Mouse (Mus musculus): Measurements from ENCODE around the gene Spink4.
"Not testable (repeated sequence)": the region's sequence is repeated elsewhere in the genome, so short reads cannot be mapped to it uniquely, and the experiment has no call there.

Gene Spink4

GRCm38 (mm10) chr4:40906298-40906697 is 13.6 kb upstream of the Spink4 start:
- no peak for DNase-seq (ENCODE audit: low spot score)

DNA sequence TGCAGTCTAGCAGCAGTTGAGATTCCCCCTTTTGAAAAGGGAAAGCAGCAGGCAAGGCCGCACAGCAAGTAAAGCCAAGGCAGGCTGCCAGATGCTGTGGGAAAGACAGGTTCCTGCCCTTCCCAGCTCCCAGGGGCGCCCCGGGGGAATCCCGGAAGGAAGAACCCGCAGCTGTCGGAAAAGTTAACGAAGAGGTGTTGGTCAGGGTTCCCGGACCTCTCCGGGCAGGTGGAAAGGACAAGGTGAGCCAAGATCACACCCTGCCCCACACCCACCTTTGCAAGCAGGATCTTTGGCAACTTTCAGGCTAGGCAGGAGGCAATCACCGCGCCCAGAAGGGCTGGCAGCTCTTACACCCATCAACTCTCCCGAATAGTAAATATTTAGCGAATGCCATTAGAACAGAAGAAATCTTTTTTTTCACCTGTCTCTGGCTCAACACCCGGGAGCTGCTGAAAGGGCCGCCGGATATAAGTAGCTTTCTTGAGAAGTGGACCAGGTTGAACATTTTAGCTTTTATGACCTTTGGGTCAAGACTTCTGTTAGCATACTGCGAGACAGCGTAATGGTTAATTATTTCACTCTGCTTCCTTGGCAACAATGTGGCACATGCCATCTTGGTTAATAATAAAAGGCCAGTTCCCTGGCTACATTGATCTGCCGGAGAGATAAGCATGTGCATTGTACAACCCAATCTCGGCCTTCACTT is 11.4 kb upstream of the Spink4 start:
- peak; percentile 49 for DNase-seq (ENCODE audit: low spot score)

DNA sequence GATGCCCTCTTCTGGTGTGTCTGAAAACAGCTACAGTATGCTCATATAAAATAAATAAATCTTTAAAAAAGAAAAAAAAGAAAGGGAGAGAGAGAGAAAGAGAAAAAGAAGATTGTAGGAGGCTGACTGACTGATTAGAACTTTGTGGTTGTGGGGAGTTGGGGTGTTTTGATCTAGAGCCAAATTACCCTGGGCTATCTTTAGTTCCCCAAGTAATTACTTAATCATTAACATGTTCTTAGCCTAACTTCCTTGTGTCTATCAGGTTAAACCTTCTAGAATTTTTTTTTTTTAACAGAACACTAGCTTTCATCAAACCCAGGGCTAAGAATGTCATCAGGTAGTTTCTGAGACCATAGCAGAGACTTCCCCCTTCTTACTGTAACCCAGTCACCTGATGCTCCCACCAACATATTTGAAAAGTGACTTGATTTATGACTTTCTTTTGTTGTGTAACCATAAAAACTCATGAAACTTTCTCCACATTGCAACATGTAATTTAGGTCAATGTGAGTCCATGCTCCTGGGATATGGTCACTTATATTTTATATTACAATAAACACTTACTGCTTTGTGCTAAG is 5.5 kb upstream of the Spink4 start:
- no peak for DNase-seq (ENCODE audit: low spot score)

GRCm38 (mm10) chr4:40915947-40916346 is 3.9 kb upstream of the Spink4 start:
- no peak for DNase-seq (ENCODE audit: low spot score)

DNA sequence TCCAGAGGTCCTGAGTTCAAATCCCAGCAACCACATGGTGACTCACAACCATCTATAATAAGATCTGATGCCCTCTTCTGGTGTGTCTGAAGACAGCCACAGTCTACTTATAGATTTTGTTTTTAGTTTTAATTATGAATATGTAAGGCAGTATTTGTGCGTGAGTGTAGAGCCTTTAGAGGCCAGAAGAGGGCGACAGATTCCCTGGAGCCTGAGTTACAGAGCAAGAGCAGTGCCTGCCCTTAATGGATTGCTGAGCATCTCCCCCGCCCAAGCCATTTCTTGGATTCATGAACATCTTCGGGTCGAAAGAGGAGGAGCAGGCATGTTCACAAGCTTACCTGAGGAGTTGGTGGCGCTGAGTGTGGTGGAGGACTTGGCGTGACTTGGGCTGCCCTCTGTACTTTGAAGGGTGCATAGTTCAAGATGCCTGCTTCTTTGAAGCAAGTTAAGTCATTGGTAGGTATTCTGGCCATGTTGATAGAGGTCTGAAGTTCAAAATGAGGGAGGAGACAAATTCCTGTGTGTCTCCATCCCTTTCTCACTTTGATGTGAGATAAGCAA is 3.2 kb upstream of the Spink4 start:
- no peak for DNase-seq (ENCODE audit: low spot score)

GRCm38 (mm10) chr4:40920576-40920975 is 724 bp downstream of the Spink4 start:
- DNase-seq (ENCODE audit: low spot score), result no peak

DNA sequence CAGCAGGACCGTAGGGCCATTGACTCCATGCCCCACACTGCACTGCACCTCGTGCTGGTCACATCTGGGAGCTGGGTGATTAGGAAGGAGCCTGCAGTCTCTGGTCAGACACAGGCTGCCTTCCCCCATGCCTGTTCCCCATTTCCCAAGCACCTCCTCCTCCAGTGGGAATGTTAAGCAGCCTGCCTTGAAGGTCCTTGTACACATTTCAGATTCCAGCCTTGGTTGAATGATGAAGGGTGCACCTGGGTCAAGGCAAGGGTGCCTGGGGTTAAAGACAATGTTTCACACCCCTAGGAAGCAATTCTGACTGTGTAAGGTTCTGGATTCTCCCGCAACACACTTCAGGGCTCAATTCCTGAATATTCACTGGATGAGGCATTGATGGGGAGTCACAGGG is 1.4 kb downstream of the Spink4 start:
- no peak for DNase-seq (ENCODE audit: low spot score)

DNA sequence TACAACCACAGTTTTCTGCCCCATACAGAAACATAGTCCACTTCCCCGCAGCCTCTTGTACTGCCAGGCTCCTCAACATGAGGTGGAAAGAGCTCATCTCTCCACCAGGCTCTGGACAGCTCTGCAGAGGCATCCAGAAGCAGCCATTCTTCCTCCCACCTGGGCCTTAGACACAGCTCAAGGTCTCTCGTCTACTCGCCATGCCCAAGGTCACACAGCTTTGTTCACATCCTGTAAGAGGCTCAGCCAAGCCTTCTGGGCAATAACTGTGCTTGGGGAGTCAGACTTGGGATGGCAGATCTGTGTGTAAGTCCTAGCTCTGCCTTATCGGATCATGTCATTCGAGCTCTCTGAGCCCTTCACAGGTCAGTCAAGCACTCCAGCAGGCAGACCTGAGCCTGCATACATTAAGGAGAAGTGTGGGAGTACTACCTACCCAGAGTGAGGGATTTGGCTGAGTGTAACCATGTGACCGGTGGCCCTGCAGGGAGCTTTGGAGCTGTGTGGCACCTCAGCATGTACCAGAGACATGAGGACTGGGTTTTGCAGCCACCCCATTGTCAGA is 3.3 kb downstream of the Spink4 start:
- DNase-seq (ENCODE audit: low spot score), result no peak

GRCm38 (mm10) chr4:40925568-40925967 is 5.7 kb downstream of the Spink4 start:
- DNase-seq (ENCODE audit: low spot score), result no peak

DNA sequence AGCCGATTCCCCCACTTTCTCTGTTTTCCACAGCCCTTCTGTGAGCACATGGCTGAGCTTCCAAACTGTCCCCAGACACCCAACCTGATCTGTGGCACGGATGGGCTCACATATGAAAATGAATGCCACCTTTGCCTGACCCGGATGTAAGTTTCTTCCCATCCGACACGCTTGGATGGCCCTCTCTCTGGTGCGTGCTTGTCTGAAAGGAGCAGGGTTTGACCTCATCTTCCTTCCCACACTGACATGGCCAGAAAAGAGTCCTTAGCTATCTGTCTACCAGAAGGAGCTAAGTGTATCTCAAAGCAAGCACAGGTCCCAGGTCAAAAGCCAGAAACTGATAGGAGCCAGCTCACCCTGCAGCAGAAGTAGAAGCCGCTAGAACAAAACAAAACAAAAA is 9.2 kb downstream of the Spink4 start:
- no peak for DNase-seq (ENCODE audit: low spot score)

DNA sequence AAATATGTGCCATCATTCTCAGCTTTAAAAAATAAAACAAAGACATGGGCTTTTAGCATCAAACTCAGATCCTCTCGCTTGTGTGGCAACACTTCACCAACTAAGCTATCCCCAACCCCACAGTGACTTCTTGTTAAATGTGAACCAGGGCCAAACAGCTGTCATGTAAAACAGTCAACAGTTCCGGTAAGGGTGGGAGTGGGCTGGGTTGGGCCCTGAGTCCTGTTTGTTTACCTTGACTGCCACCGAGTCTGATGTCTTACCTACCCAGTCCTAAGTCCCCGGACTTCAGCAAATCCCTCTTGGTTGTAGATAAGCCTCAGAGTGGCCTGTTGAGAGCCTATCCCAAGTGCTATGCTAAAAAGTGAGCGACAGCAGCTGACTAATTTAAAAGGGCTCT is 13.8 kb downstream of the Spink4 start:
- DNase-seq (ENCODE audit: low spot score), result no peak

- DNase-seq (ENCODE audit: low spot score), result not testable (repeated sequence)
Observed at GRCm38 (mm10) chr4:40934369-40934768, 14.5 kb downstream of the Spink4 start.

DNA sequence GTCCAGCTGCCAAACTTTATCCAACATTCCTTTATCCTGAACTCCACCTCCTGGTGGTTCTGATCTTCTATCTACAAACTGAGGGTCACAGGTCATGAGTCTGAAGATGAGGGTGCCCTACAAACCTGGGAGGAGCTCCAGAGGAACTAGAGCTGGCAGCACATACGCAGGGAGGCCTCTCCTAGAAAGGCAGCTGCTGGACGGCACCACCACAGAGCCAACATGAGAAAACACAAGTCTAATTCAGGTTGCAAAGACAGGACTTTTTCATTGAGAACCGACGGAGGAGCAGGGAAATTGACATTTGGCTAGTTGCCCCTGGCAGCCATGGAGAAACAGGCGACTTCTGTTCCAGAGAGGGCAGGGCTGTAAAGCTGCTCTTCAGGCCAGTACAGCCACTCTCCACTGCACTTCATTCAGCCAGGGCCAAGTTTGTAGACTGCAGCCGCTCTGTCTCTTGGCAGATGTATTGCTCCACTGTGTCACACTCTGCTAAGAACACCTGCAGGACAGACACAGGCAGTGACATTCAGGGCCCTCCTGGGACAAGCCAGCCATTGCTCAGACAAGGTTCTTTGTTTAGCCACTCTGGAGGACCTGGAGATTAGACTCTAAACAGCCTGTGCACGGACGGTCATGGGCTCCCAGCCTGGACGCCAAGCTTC is 16.5 kb downstream of the Spink4 start:
- DNase-seq (ENCODE audit: low spot score), result peak; percentile 43

DNA sequence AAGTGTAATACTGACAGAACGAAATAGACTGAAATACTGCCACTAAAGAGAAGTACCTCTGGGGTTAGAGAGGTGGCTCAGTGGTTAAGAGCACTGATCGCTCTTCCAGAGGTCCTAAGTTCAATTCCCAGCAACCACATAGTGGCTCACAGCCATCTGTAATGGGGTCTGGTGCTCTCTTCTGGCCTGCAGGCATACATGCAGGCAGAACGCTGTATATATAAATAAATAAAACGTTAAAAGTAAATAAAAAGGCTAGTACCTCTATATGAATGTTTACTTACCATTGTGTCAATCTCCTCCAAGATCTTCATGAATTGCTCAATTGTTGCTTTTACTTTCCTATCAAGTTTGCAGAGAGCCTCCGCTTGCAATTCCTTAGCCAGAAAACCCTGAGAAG is 18.9 kb downstream of the Spink4 start:
- no peak for DNase-seq (ENCODE audit: low spot score)

GRCm38 (mm10) chr4:40943651-40944050 is 23.8 kb downstream of the Spink4 start:
- DNase-seq (ENCODE audit: low spot score), result no peak

DNA sequence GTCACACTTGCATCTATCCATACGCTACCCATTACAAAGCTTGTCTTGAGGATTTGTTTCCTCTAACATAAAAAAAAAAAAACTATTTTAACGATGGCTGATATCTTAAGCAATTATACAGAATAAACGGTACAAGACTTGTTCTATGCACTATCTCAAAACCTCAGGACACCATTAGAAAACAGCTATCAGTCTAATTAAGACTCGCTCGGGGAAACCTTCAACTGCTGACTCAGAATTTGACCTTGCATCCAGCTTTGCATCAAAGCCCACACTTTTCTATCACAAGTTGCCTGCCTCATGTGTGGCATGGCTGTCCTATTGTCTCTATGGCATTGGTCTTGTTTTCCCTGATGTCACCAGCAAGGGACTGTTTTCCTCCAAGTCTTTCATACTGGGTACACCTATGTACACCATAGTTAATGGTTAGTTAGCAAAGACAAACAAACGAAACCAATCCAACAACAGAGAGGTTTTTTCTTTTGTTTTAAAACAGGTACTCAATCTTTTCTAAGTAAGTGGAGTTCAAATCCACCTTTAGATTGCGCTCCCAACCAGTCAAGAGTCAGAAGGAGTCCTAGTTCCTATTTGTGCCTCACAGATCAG is 26.8 kb downstream of the Spink4 start:
- no peak for DNase-seq (ENCODE audit: low spot score)

DNA sequence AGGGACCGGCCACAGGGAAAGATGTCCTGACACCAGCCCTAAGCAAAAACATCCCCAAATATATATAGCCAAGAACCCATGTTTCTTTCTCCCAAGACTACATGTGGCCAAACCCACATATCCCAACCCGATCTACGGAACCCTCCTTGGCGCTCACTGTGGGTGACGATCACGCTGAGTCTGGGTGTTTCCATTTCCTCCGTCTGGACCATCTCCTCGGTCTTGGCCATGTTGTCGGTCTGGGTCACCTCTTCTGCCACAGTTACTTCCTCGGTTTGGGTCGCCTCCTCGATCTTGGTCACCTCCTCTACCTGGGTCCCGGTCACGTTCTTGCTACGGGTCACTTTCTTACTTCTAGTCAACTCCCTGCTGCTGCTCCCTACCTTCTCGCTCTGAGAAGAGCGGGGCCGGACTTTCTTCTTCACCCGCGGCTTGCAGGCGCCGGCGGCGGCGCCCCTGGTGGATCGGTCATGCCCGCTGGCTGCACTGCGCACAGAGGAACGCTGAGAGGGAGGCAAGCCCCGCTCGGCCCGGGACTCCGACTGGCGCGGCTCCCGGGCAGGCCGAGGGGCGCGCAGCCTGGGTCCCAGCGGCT is 27.8 kb downstream of the Spink4 start:
- DNase-seq (ENCODE audit: low spot score), result no peak

DNA sequence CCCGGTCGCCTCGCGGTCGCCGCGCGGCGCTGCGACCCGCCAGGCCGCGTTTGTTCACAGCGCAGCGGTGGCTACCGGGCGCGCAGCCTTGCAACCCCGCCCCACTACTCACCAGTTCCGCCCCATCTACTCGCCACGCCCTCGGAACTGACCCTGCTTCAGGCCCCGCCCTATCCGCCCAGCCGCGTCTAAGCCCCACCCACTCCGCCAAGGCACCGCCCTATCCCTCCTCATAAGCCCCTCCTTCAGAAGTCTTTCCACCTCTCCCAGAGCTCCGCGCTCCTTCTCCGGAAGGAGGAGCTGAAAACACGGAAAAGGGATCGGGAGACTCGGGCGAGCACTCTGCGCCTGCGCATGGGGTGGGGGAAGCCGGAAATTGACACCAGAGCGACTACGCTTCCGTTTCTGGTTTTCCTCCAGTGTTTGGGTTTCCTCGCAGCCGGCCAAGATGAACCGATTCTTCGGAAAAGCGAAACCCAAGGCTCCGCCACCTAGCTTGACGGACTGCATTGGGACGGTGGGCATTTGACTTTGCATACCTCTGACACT is 28.4 kb downstream of the Spink4 start, which contains the start of the genes Bag1 and Chmp5:
Bag1 (minus strand) TSS at position 135 of the 549 bp plus-strand sequence.
Chmp5 (plus strand) TSS at position 248 of the 549 bp plus-strand sequence.
- DNase-seq (ENCODE audit: low spot score), result peak; percentile 99

DNA sequence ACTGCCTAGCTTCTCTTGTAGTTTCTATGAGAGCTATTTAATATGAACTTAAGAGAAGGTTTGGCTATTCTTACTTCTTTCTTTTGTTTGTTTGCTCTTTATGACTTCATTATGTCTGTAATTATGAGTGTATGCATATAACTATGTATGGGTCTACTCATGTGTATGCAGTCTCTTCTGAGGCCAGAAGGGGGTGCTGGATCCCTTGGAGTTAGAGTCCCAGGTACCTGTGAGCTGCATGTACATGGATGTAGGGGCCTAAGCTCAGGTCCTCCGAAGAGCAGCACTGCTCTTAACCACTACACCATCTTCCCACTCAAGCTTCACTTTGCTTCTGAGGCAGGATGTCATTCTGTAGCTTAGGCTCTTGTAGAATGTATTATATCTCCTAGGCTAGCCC is 33.7 kb downstream of the Spink4 start:
- no peak for DNase-seq (ENCODE audit: low spot score)

- no peak for DNase-seq (ENCODE audit: low spot score)
Observed at GRCm38 (mm10) chr4:40955942-40956341, 36.1 kb downstream of the Spink4 start.

DNA sequence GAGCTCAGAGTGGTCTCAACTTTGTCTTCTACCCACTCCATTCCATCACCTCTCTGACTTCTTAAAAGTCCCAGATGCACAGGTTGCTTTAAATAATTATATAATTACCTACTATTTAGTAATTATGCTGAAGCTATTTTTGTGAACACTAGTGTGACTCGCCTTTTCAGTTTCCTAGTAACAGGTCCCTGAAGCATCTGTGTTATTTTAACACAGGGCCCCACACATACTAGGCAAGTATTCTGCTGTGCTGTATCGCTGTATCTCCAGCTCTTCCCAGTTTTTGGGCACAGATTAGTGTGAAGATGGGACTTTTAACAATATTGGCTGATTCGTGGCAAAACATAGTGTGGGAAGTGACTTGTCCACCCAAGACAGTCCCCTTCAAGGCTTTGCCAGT is 43.7 kb downstream of the Spink4 start:
- DNase-seq (ENCODE audit: low spot score), result no peak

DNA sequence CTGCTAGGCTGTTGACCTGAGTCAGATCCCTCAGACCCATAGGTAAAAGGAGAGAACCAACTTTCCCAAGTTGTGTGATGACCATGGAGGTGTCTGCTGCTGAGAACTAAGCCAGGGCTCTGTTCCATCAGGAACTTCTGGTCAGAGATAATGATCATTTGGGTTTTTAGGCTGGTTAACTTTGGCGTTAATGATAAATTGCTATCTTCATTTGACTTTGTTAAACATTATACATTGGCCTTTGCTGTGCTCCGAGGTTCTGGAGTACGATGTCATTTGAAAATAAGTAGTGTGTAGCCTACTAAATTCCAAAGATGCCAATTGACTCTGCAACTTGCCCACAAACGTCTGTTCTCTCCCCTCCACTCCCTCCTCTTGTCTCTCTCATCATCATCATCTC is 49.3 kb downstream of the Spink4 start:
- DNase-seq (ENCODE audit: low spot score), result no peak

Data from ovary, postnatal 36 days (tissue).